Mouse (Mus musculus): Measurements from ENCODE around the gene Uba52.

DNA sequence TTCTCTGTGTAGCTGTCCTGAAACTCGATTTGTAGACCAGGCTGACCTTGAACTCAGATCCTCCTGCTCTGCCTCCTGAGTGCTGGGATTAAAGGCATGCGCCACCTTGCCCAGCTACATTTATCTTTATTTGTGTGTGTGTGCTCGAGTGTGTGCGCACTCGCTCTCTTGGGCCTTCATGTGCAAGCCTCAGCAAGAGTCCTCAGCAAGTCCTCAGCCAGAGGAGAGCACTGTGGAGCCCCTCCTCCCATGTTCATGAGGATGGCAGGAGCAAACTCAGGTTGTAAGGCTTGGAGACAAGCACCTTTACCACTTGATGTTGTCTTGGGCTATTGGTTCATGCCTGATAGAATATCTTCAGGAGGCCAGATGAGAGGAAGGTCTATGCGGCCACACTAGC lies 37.2 kb upstream of the Uba52 start:
- TF ChIP-seq CTCF (IDR thresholded peaks at IDR 0.05; ENCODE audit: low read depth) (no peak), EP300 (IDR thresholded peaks at IDR 0.05; ENCODE audit: low read depth) (no peak)

Data from heart, postnatal 0 days (tissue).